Mouse (Mus musculus) myocyte (in vitro differentiated cells): ENCODE data around the gene Gm20388. TPM values are rescaled to one million over a fixed set of nuclear protein-coding genes. Genes with fewer than 3 reads are reported as not detected.

Source experiments
- H3K27me3 ChIP-seq: one replicate; pipeline ENCODE4 v1.6.1; 2011; ENCODE audit not compliant: control insufficient read depth, insufficient read depth, insufficient read length
- H3K36me3 ChIP-seq: one replicate; pipeline ENCODE4 v1.6.1; 2011; ENCODE audit not compliant: control insufficient read depth, insufficient read depth
- H3K4me2 ChIP-seq: one replicate; pipeline ENCODE4 v1.6.1; 2011; ENCODE audit warnings: low read depth, control low read depth
- H3K4me3 ChIP-seq: one replicate; pipeline ENCODE4 v1.5.1; 2011; ENCODE audit warnings: mild to moderate bottlenecking, control low read depth, moderate library complexity
- H3K79me2 ChIP-seq: one replicate; pipeline ENCODE4 v1.6.1; 2011; ENCODE audit not compliant: control insufficient read depth, insufficient read depth
- H3ac ChIP-seq: one replicate; pipeline ENCODE4 v1.6.1; 2011; ENCODE audit not compliant: control insufficient read depth, insufficient read length
- CEBPB ChIP-seq: IDR thresholded peaks from 2 replicates; pipeline ENCODE4 v1.6.1; 2011; ENCODE audit warnings: mild to moderate bottlenecking, moderate library complexity; ENCODE audit not compliant: poor library complexity, insufficient read depth, severe bottlenecking
- E2F4 ChIP-seq: IDR thresholded peaks from one replicate; pipeline ENCODE4 v1.6.1; 2011; ENCODE audit warnings: mild to moderate bottlenecking, control low read depth, moderate library complexity; ENCODE audit not compliant: insufficient read depth
- MAX ChIP-seq: IDR thresholded peaks from one replicate; pipeline ENCODE4 v1.6.1; 2011; ENCODE audit warnings: low read depth, mild to moderate bottlenecking, control low read depth
- MYOD1 ChIP-seq, 3 experiments: IDR thresholded peaks; one replicate each; pipeline ENCODE4 v1.6.1; 2011; ENCODE audit warnings: control low read depth in 2 of 3, low read depth in 2 of 3, mild to moderate bottlenecking in 2 of 3, moderate library complexity in 1 of 3; ENCODE audit not compliant: insufficient read length in 2 of 3, control insufficient read depth in 1 of 3
- MYOG ChIP-seq, 3 experiments: IDR thresholded peaks; one replicate each; pipeline ENCODE4 v1.6.1; 2011; ENCODE audit warnings: control low read depth in 2 of 3, low read depth in 2 of 3, mild to moderate bottlenecking in 2 of 3; ENCODE audit not compliant: insufficient read length in 2 of 3, control insufficient read depth in 1 of 3, insufficient read depth in 1 of 3
- POLR2A ChIP-seq: IDR thresholded peaks from one replicate; pipeline ENCODE4 v1.6.1; 2011; ENCODE audit warnings: low read depth, mild to moderate bottlenecking, control low read depth, moderate library complexity; ENCODE audit not compliant: insufficient read length
- POLR2AphosphoS2 ChIP-seq: IDR thresholded peaks from one replicate; pipeline ENCODE4 v1.6.1; 2011; ENCODE audit warnings: low read depth, control low read depth; ENCODE audit not compliant: insufficient read length
- REST ChIP-seq: IDR thresholded peaks from one replicate; pipeline ENCODE4 v1.6.1; 2011; ENCODE audit warnings: mild to moderate bottlenecking, control low read depth, moderate library complexity; ENCODE audit not compliant: insufficient read depth, insufficient read length
- SRF ChIP-seq: IDR thresholded peaks from one replicate; pipeline ENCODE4 v1.6.1; 2011; ENCODE audit warnings: low read depth; ENCODE audit not compliant: control insufficient read depth, insufficient read length
- TCF12 ChIP-seq: IDR thresholded peaks from one replicate; pipeline ENCODE4 v1.6.1; 2011; ENCODE audit warnings: mild to moderate bottlenecking, control low read depth; ENCODE audit not compliant: poor library complexity, insufficient read depth, severe bottlenecking
- TCF3 ChIP-seq: IDR thresholded peaks from one replicate; pipeline ENCODE4 v1.6.1; 2011; ENCODE audit warnings: low read depth, control low read depth; ENCODE audit not compliant: insufficient read length
- USF1 ChIP-seq: IDR thresholded peaks from one replicate; pipeline ENCODE4 v1.6.1; 2011; ENCODE audit warnings: low read depth, mild to moderate bottlenecking, control low read depth, moderate library complexity
- polyA plus RNA-seq: library from polyadenylated mRNA; unstranded; fragments of >200 nt; fragmentation: generic; extraction: Trizol; gene quantifications from one replicate; pipeline ENCODE4 v1.2.1, GENCODE M21; 2012; ENCODE audit warnings: missing spikeins

Gm20388 gene
- polyA plus RNA-seq, 1 experiment: 15.3 TPM

DNA sequence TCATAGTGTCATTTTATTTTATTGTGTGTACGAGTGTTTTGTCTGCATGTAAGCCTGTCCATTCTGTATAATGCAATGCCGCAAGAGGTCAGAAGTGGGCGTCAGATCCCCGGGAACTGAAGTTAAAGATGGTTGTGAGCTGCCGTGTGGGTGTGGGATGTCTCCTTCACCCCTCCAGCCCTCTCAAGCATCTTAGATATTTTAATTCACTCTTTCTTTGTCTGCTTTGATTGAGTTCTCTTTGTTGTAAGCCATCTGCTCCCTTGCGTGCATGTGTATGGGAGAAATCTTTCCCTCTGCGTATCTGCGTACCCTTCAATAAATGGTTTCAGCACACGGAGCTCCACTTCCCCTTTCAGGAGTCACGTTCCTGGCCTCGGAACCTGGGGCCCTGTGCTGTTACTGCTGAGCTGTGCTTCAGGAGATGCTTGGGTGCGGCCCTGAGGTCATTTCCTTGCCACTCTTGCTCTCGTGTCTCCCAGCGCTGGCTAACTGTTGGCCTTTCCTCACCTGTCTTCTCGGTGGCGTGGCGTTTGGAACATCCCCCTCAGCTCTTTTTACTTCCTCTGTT is 2060.9 kb downstream of the Gm20388 start:
- Histone ChIP-seq H3K36me3 (peaks cover 7% of the 10 kb centered on the region), H3ac (no peak overlapping the region), H3K79me2 (no peaks in the 10 kb centered on the region), H3K4me3 (no peak overlapping the region), H3K4me2 (no peak overlapping the region), H3K27me3 (no peaks in the 10 kb centered on the region)
- TF ChIP-seq TCF3: no peak
- no peak for TF ChIP-seq POLR2A
- TF ChIP-seq MAX: no peak
- no peak for TF ChIP-seq REST
- TF ChIP-seq E2F4: no peak
- TF ChIP-seq USF1: no peak
- no peak for TF ChIP-seq SRF
- no peak for TF ChIP-seq TCF12
- TF ChIP-seq MYOG (IDR thresholded peaks at IDR 0.05; ENCODE audit: control insufficient read depth in 1 of 3, insufficient read depth in 1 of 3, insufficient read length in 2 of 3, low read depth in 2 of 3): no peak
- TF ChIP-seq MYOD1 (IDR thresholded peaks at IDR 0.05; ENCODE audit: control insufficient read depth in 1 of 3, insufficient read length in 2 of 3, low read depth in 2 of 3): no peak
- TF ChIP-seq POLR2AphosphoS2: no peak
- TF ChIP-seq CEBPB: no peak

- Histone ChIP-seq H3ac (no peak overlapping the region), H3K36me3 (peaks cover 7% of the 10 kb centered on the region), H3K27me3 (no peaks in the 10 kb centered on the region), H3K4me3 (no peak overlapping the region), H3K79me2 (no peaks in the 10 kb centered on the region), H3K4me2 (no peak overlapping the region)
- TF ChIP-seq MAX: no peak
- TF ChIP-seq SRF: no peak
Measured at GRCm38 (mm10) chr8:121973906-121974305, 2063.3 kb downstream of the Gm20388 start.

- Histone ChIP-seq H3K4me2 (no peak overlapping the region), H3ac (no peak overlapping the region), H3K36me3 (peaks cover 7% of the 10 kb centered on the region), H3K4me3 (no peak overlapping the region), H3K27me3 (no peaks in the 10 kb centered on the region), H3K79me2 (no peaks in the 10 kb centered on the region)
- TF ChIP-seq POLR2A (no peak), TCF3 (no peak), MAX (no peak), MYOG (IDR thresholded peaks at IDR 0.05; ENCODE audit: control insufficient read depth in 1 of 3, insufficient read depth in 1 of 3, insufficient read length in 2 of 3, low read depth in 2 of 3) (no peak), MYOD1 (IDR thresholded peaks at IDR 0.05; ENCODE audit: control insufficient read depth in 1 of 3, insufficient read length in 2 of 3, low read depth in 2 of 3) (no peak), USF1 (no peak), SRF (no peak), REST (no peak), TCF12 (no peak), CEBPB (no peak), POLR2AphosphoS2 (no peak), E2F4 (no peak)
Measured at GRCm38 (mm10) chr8:121977819-121978590, 2067.4 kb downstream of the Gm20388 start.

DNA sequence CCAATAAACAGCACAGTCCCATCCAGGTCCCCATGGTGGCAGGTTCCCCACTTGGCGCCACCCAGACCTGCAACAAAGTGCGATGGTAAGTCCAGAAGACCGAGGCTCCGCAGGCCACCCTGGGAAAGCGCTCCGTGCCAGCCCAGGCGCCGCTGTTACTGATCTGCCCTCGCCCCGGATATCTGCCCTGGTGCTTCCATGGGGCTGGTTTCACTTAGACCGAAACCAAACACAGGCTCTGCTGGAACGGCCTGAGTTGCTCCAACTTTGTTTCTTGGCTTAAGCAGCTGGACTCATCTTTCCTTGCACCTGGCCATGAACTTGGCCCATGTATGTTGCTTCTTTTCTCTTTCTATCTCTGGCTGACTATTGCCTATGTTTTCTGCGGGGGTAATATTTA is 2068.0 kb downstream of the Gm20388 start:
- peaks cover 7% of the 10 kb centered on the region for H3K36me3 ChIP-seq

GRCm38 (mm10) chr8:121980792-121981519 is 2070.3 kb downstream of the Gm20388 start:
- Histone ChIP-seq H3K4me2 (no peak overlapping the region), H3K79me2 (no peaks in the 10 kb centered on the region), H3ac (no peak overlapping the region), H3K27me3 (no peaks in the 10 kb centered on the region), H3K36me3 (no peaks in the 10 kb centered on the region), H3K4me3 (no peak overlapping the region)
- TF ChIP-seq USF1 (no peak), TCF3 (no peak), TCF12 (no peak), SRF (no peak), MYOG (IDR thresholded peaks at IDR 0.05; ENCODE audit: control insufficient read depth in 1 of 3, insufficient read depth in 1 of 3, insufficient read length in 2 of 3, low read depth in 2 of 3) (no peak), MAX (no peak), REST (no peak), E2F4 (no peak), POLR2AphosphoS2 (no peak), MYOD1 (IDR thresholded peaks at IDR 0.05; ENCODE audit: control insufficient read depth in 1 of 3, insufficient read length in 2 of 3, low read depth in 2 of 3) (no peak), POLR2A (no peak), CEBPB (no peak)

More for the DNA sequence above, 2068.0 kb downstream of the Gm20388 start:
- Histone ChIP-seq H3K79me2 (no peaks in the 10 kb centered on the region), H3K4me2 (no peak overlapping the region), H3K27me3 (no peaks in the 10 kb centered on the region), H3K4me3 (no peak overlapping the region), H3ac (no peak overlapping the region)
- TF ChIP-seq POLR2AphosphoS2: no peak
